Mouse (Mus musculus): ENCODE results near the gene Tmem231. TPM values are rescaled to one million over a fixed set of nuclear protein-coding genes. Genes with fewer than 3 reads are reported as not detected.
"Not testable (repeated sequence)": the region's sequence is repeated elsewhere in the genome, so short reads cannot be mapped to it uniquely, and the experiment has no call there.

Gene Tmem231
- polyA plus RNA-seq, 1 experiment from 2014 or later: 15.3 TPM

- Histone ChIP-seq H3K27me3 (ENCODE audit: control insufficient read depth, insufficient read depth, low read length) (no peaks in the 10 kb centered on the region), H3K4me1 (ENCODE audit: control insufficient read depth, insufficient read depth, low read length) (peaks cover 9% of the 10 kb centered on the region), H3K36me3 (ENCODE audit: control insufficient read depth, insufficient read depth, low read length) (peaks cover 2% of the 10 kb centered on the region), H3K4me3 (ENCODE audit: low read depth, low read length) (peak overlapping the region; percentile 96), H3K9me3 (ENCODE audit: control insufficient read depth, low read length) (no peaks in the 10 kb centered on the region), H3K9ac (ENCODE audit: low read length) (peak overlapping the region; percentile 87), H3K4me2 (ENCODE audit: low read depth) (peak overlapping the region; percentile 77), H3K27ac (ENCODE audit: low read depth, low read length) (no peak overlapping the region)
- ATAC-seq (ENCODE audit: insufficient read depth, low FRiP score, low TSS enrichment): no peak
- under 1% methylated on average over 23 of the region's 23 CpGs for WGBS
- peak; percentile 59 for DNase-seq (ENCODE audit: low spot score)
Measured at GRCm38 (mm10) chr8:111941101-111941454, 7.4 kb upstream of the Tmem231 start.

GRCm38 (mm10) chr8:111940171-111941100, 6.8 kb upstream of the Tmem231 start, which contains the start of gene Gabarapl2:
Gene Gabarapl2, plus strand, starts transcription at chr8:111940703.
- Histone ChIP-seq H3K36me3 (ENCODE audit: control insufficient read depth, insufficient read depth, low read length) (peaks cover 2% of the 10 kb centered on the region), H3K9me3 (ENCODE audit: control insufficient read depth, low read length) (no peaks in the 10 kb centered on the region), H3K9ac (ENCODE audit: low read length) (peak within 1 kb of the TSS; percentile 87), H3K27me3 (ENCODE audit: control insufficient read depth, insufficient read depth, low read length) (no peaks in the 10 kb centered on the region), H3K4me1 (ENCODE audit: control insufficient read depth, insufficient read depth, low read length) (peaks cover 9% of the 10 kb centered on the region), H3K4me2 (ENCODE audit: low read depth) (peak within 1 kb of the TSS; percentile 77), H3K27ac (ENCODE audit: low read depth, low read length) (0 out of 2 replicates have a peak within 1 kb of the TSS, but pooled peaks have one; percentile 35), H3K4me3 (ENCODE audit: low read depth, low read length) (peak within 1 kb of the TSS; percentile 96)
- DNase-seq (ENCODE audit: low spot score) (peak; percentile 97), ATAC-seq (ENCODE audit: insufficient read depth, low FRiP score, low TSS enrichment) (peak; percentile 98)
- under 1% methylated on average over 62 of the region's 65 CpGs for WGBS

- Histone ChIP-seq H3K4me3 (ENCODE audit: low read depth, low read length) (peak overlapping the region; percentile 96), H3K9ac (ENCODE audit: low read length) (peak overlapping the region; percentile 1; the same call in 1 of the 2 replicates), H3K4me1 (ENCODE audit: control insufficient read depth, insufficient read depth, low read length) (peaks cover 9% of the 10 kb centered on the region), H3K27ac (ENCODE audit: low read depth, low read length) (no peak overlapping the region), H3K27me3 (ENCODE audit: control insufficient read depth, insufficient read depth, low read length) (no peaks in the 10 kb centered on the region), H3K9me3 (ENCODE audit: control insufficient read depth, low read length) (no peaks in the 10 kb centered on the region), H3K36me3 (ENCODE audit: control insufficient read depth, insufficient read depth, low read length) (peaks cover 2% of the 10 kb centered on the region), H3K4me2 (ENCODE audit: low read depth) (peak overlapping the region; percentile 77)
- peak; percentile 64 for ATAC-seq (ENCODE audit: insufficient read depth, low FRiP score, low TSS enrichment)
- DNase-seq (ENCODE audit: low spot score): peak; percentile 38
- WGBS: 13% methylated on average over 10 of the region's 10 CpGs
Measured at GRCm38 (mm10) chr8:111939516-111940142, 5.9 kb upstream of the Tmem231 start.

GRCm38 (mm10) chr8:111938076-111938985, 4.7 kb upstream of the Tmem231 start:
- not testable (repeated sequence) for DNase-seq (ENCODE audit: low spot score); H3K27me3 ChIP-seq (ENCODE audit: control insufficient read depth, insufficient read depth, low read length); H3K4me1 ChIP-seq (ENCODE audit: control insufficient read depth, insufficient read depth, low read length); H3K27ac ChIP-seq (ENCODE audit: low read depth, low read length); ATAC-seq (ENCODE audit: insufficient read depth, low FRiP score, low TSS enrichment); H3K9me3 ChIP-seq (ENCODE audit: control insufficient read depth, low read length); H3K4me3 ChIP-seq (ENCODE audit: low read depth, low read length); H3K36me3 ChIP-seq (ENCODE audit: control insufficient read depth, insufficient read depth, low read length); H3K9ac ChIP-seq (ENCODE audit: low read length); H3K4me2 ChIP-seq (ENCODE audit: low read depth)
- 86% methylated on average over 8 of the region's 9 CpGs for WGBS

GRCm38 (mm10) chr8:111937184-111937583, 3.5 kb upstream of the Tmem231 start:
- DNase-seq (ENCODE audit: low spot score) (no peak), ATAC-seq (ENCODE audit: insufficient read depth, low FRiP score, low TSS enrichment) (no peak)
- Histone ChIP-seq H3K27ac (ENCODE audit: low read depth, low read length) (no peak overlapping the region), H3K9me3 (ENCODE audit: control insufficient read depth, low read length) (no peaks in the 10 kb centered on the region), H3K36me3 (ENCODE audit: control insufficient read depth, insufficient read depth, low read length) (no peaks in the 10 kb centered on the region), H3K4me2 (ENCODE audit: low read depth) (no peak overlapping the region), H3K27me3 (ENCODE audit: control insufficient read depth, insufficient read depth, low read length) (no peaks in the 10 kb centered on the region), H3K4me3 (ENCODE audit: low read depth, low read length) (no peak overlapping the region), H3K9ac (ENCODE audit: low read length) (no peak overlapping the region), H3K4me1 (ENCODE audit: control insufficient read depth, insufficient read depth, low read length) (peaks cover 13% of the 10 kb centered on the region)
- 76% methylated on average over 3 of the region's 3 CpGs for WGBS

GRCm38 (mm10) chr8:111934201-111934600, 520 bp upstream of the Tmem231 start:
- ATAC-seq (ENCODE audit: insufficient read depth, low FRiP score, low TSS enrichment): no peak
- H3K4me2 ChIP-seq (ENCODE audit: low read depth): no peak overlapping the region

GRCm38 (mm10) chr8:111932580-111933336, 923 bp downstream of the Tmem231 start:
- Histone ChIP-seq H3K4me1 (ENCODE audit: control insufficient read depth, insufficient read depth, low read length) (peaks cover 4% of the 10 kb centered on the region; the same call in 1 of the 2 replicates), H3K9me3 (ENCODE audit: control insufficient read depth, low read length) (no peaks in the 10 kb centered on the region), H3K27ac (ENCODE audit: low read depth, low read length) (peak overlapping the region; percentile 81; the same call in 1 of the 2 replicates), H3K4me3 (ENCODE audit: low read depth, low read length) (peak overlapping the region; percentile 74), H3K9ac (ENCODE audit: low read length) (peak overlapping the region; percentile 84), H3K4me2 (ENCODE audit: low read depth) (peak overlapping the region; percentile 94), H3K36me3 (ENCODE audit: control insufficient read depth, insufficient read depth, low read length) (no peaks in the 10 kb centered on the region), H3K27me3 (ENCODE audit: control insufficient read depth, insufficient read depth, low read length) (no peaks in the 10 kb centered on the region)
- WGBS: 34% methylated on average over 19 of the region's 19 CpGs
- peak; percentile 35; the same call in 1 of the 2 replicates for ATAC-seq (ENCODE audit: insufficient read depth, low FRiP score, low TSS enrichment)
- DNase-seq (ENCODE audit: low spot score): peak; percentile 39

More at GRCm38 (mm10) chr8:111934201-111934600, 520 bp upstream of the Tmem231 start:
- no peak overlapping the region for H3K4me3 ChIP-seq (ENCODE audit: low read depth, low read length)
- no peaks in the 10 kb centered on the region for H3K27me3 ChIP-seq (ENCODE audit: control insufficient read depth, insufficient read depth, low read length)
- peaks cover 4% of the 10 kb centered on the region; the same call in 1 of the 2 replicates for H3K4me1 ChIP-seq (ENCODE audit: control insufficient read depth, insufficient read depth, low read length)
- no peak overlapping the region for H3K27ac ChIP-seq (ENCODE audit: low read depth, low read length)
- no peak overlapping the region for H3K9ac ChIP-seq (ENCODE audit: low read length)
- H3K36me3 ChIP-seq (ENCODE audit: control insufficient read depth, insufficient read depth, low read length): no peaks in the 10 kb centered on the region
- WGBS: 90% methylated on average over 2 of the region's 2 CpGs
- no peaks in the 10 kb centered on the region for H3K9me3 ChIP-seq (ENCODE audit: control insufficient read depth, low read length)
- DNase-seq (ENCODE audit: low spot score): no peak
